Mouse (Mus musculus) midbrain, postnatal 0 days (tissue): ENCODE measurements around the gene Olfr524. TPM values are rescaled to one million over a fixed set of nuclear protein-coding genes. Genes with fewer than 3 reads are reported as not detected.

Experiments
- ATAC-seq: fragments of 200-750 bp; cut with Nextera tagmentation; 2 replicates; pipeline ENCODE4 v1.8.0; 2017; ENCODE audit warnings: moderate number of reproducible peaks, mild to moderate bottlenecking, moderate TSS enrichment, moderate library complexity; ENCODE audit not compliant: low FRiP score
- DNase-seq: peaks from one replicate; pipeline ENCODE4 v3.0.0-alpha.2; 2015; ENCODE audit warnings: low spot score
- H3K27ac ChIP-seq: fragments of 300-500 bp; sonication (generic); 2 replicates; pipeline ENCODE4 v1.5.1; 2014; ENCODE audit warnings: low read depth, mild to moderate bottlenecking, low read length, mixed read lengths
- H3K27me3 ChIP-seq: fragments of 300-500 bp; sonication (generic); 2 replicates; pipeline ENCODE4 v1.6.1; 2014; ENCODE audit warnings: low read length, control low read depth, mixed read lengths; ENCODE audit not compliant: insufficient read depth
- H3K36me3 ChIP-seq: fragments of 300-500 bp; sonication (generic); 2 replicates; pipeline ENCODE4 v1.6.1; 2014; ENCODE audit warnings: low read length, control low read depth, mixed read lengths; ENCODE audit not compliant: insufficient read depth
- H3K4me1 ChIP-seq: fragments of 300-500 bp; sonication (generic); 2 replicates; pipeline ENCODE4 v1.6.1; 2014; ENCODE audit warnings: mild to moderate bottlenecking, control low read depth, antibody characterized with exemption, low read length, mixed read lengths; ENCODE audit not compliant: insufficient read depth
- H3K4me2 ChIP-seq: fragments of 300-500 bp; sonication (generic); 2 replicates; pipeline ENCODE4 v1.6.1; 2014; ENCODE audit warnings: low read depth, mild to moderate bottlenecking, low read length, mixed read lengths; ENCODE audit not compliant: poor library complexity, severe bottlenecking
- H3K4me3 ChIP-seq: fragments of 300-500 bp; sonication (generic); 2 replicates; pipeline ENCODE4 v1.5.1; 2014; ENCODE audit warnings: low read depth, mild to moderate bottlenecking, low read length, moderate library complexity
- H3K9ac ChIP-seq: fragments of 300-500 bp; sonication (generic); replicated peaks from 2 replicates; pipeline ENCODE4 v1.6.1; 2014; ENCODE audit warnings: mild to moderate bottlenecking, low read length, moderate library complexity, mixed read lengths; ENCODE audit not compliant: poor library complexity, severe bottlenecking
- H3K9me3 ChIP-seq: fragments of 300-500 bp; sonication (generic); 2 replicates; pipeline ENCODE4 v1.6.1; 2016; ENCODE audit warnings: low read length, control low read depth
- CTCF ChIP-seq: IDR thresholded peaks from 2 replicates; pipeline ENCODE4 v1.5.1; 2016; ENCODE audit warnings: antibody characterized with exemption, mild to moderate bottlenecking
- WGBS: fragments of 180-500 bp; shearing (Covaris S2); extraction: QIAGEN DNeasy Blood & Tissue Kit; methylation state at CpG from one replicate; pipeline ENCODE4 v1.1.7; 2014; 5-methylcytosine and 5-hydroxymethylcytosine counted together
- polyA plus RNA-seq: library from polyadenylated mRNA; unstranded; fragments of >200 nt; fragmentation: Nextera tagmentation; extraction: Ambion mirVana; gene quantifications from 2 replicates; pipeline ENCODE4 v1.2.1, GENCODE M21; 2015
- total RNA-seq: library from RNA; depleted of rRNA; stranded (reverse); fragments of >200 nt; gene quantifications from 2 replicates; pipeline ENCODE4 v1.2.3, GENCODE M21; 2014

Olfr524 gene
- total and polyA plus RNA-seq, 2 experiments from 2014 or later = not detected

- no peak overlapping the region for H3K4me3 ChIP-seq
- no peak overlapping the region for H3K9ac ChIP-seq
- no peak overlapping the region for H3K4me2 ChIP-seq
- no peaks in the 10 kb centered on the region for H3K36me3 ChIP-seq
- no peaks in the 10 kb centered on the region for H3K9me3 ChIP-seq
- H3K27me3 ChIP-seq = no peaks in the 10 kb centered on the region
- WGBS = 89% methylated on average over 13 of the region's 13 CpGs
- ATAC-seq = no peak
- TF ChIP-seq CTCF = no peak
- no peaks in the 10 kb centered on the region for H3K4me1 ChIP-seq
- H3K27ac ChIP-seq = no peak overlapping the region
- no peak for DNase-seq
These were observed 18.4 kb upstream of the Olfr524 start for GRCm38 (mm10) chr7:140224209-140224608.

- Histone ChIP-seq H3K4me3 (no peak overlapping the region), H3K4me2 (no peak overlapping the region), H3K36me3 (no peaks in the 10 kb centered on the region), H3K27ac (no peak overlapping the region), H3K27me3 (no peaks in the 10 kb centered on the region), H3K9ac (no peak overlapping the region), H3K4me1 (no peaks in the 10 kb centered on the region), H3K9me3 (no peaks in the 10 kb centered on the region)
- no peak for TF ChIP-seq CTCF
- ATAC-seq (no peak), DNase-seq (no peak)
- 83% methylated on average over 4 of the region's 4 CpGs for WGBS
These were observed 14.6 kb upstream of the Olfr524 start for GRCm38 (mm10) chr7:140220375-140220774.

- 29% methylated on average over 1 of the region's 1 CpGs for WGBS
- no peak for DNase-seq
- Histone ChIP-seq H3K4me3 (no peak overlapping the region), H3K27ac (no peak overlapping the region), H3K27me3 (no peaks in the 10 kb centered on the region), H3K36me3 (no peaks in the 10 kb centered on the region), H3K4me2 (no peak overlapping the region), H3K9me3 (no peaks in the 10 kb centered on the region), H3K4me1 (no peaks in the 10 kb centered on the region), H3K9ac (no peak overlapping the region)
- no peak for TF ChIP-seq CTCF
- ATAC-seq = no peak
These were observed 13.5 kb upstream of the Olfr524 start for GRCm38 (mm10) chr7:140219268-140219667.

- H3K9me3 ChIP-seq = no peaks in the 10 kb centered on the region
- ATAC-seq (no peak), DNase-seq (no peak)
- WGBS = 90% methylated on average over 2 of the region's 2 CpGs
- TF ChIP-seq CTCF = no peak
- H3K4me2 ChIP-seq = no peak within 1 kb of the TSS
- no peaks in the 10 kb centered on the region for H3K27me3 ChIP-seq
- H3K27ac ChIP-seq = no peak within 1 kb of the TSS
- H3K4me3 ChIP-seq = no peak within 1 kb of the TSS
- no peaks in the 10 kb centered on the region for H3K36me3 ChIP-seq
- H3K9ac ChIP-seq = no peak within 1 kb of the TSS
- no peaks in the 10 kb centered on the region for H3K4me1 ChIP-seq
These were observed 12.2 kb upstream of the Olfr524 start, which contains the start of gene Cd163l1 for GRCm38 (mm10) chr7:140217967-140218366. Gene Cd163l1, plus strand, starts transcription at chr7:140218267.

- TF ChIP-seq CTCF = no peak
- H3K27me3 ChIP-seq = no peaks in the 10 kb centered on the region
- no peaks in the 10 kb centered on the region for H3K4me1 ChIP-seq
These were observed 8.1 kb upstream of the Olfr524 start for GRCm38 (mm10) chr7:140213841-140214240.

GRCm38 (mm10) chr7:140208677-140209076 is 2.9 kb upstream of the Olfr524 start:
- ATAC-seq = no peak
- Histone ChIP-seq H3K27ac (no peak overlapping the region), H3K4me2 (no peak overlapping the region), H3K9ac (no peak overlapping the region), H3K36me3 (no peaks in the 10 kb centered on the region), H3K9me3 (no peaks in the 10 kb centered on the region), H3K27me3 (no peaks in the 10 kb centered on the region), H3K4me1 (no peaks in the 10 kb centered on the region), H3K4me3 (no peak overlapping the region)
- WGBS = 84% methylated on average over 3 of the region's 3 CpGs
- TF ChIP-seq CTCF = no peak
- DNase-seq = no peak

More at GRCm38 (mm10) chr7:140213841-140214240, 8.1 kb upstream of the Olfr524 start:
- WGBS = 80% methylated on average over 5 of the region's 5 CpGs
- no peak for ATAC-seq
- Histone ChIP-seq H3K4me3 (no peak overlapping the region), H3K9me3 (no peaks in the 10 kb centered on the region), H3K4me2 (no peak overlapping the region), H3K27ac (no peak overlapping the region), H3K36me3 (no peaks in the 10 kb centered on the region), H3K9ac (no peak overlapping the region)
- no peak for DNase-seq
